Mouse (Mus musculus) liver, embryonic 11.5 days (tissue): ENCODE data around the gene Flywch1. TPM values are rescaled to one million over a fixed set of nuclear protein-coding genes. Genes with fewer than 3 reads are reported as not detected.
A peak's percentile ranks its signal among the peaks of the same experiment; 100 is the strongest.

Experiments
- ATAC-seq: fragments of 200-750 bp; cut with Nextera tagmentation; replicated peaks from 2 replicates; pipeline ENCODE4 v1.8.0; 2017; ENCODE audit warnings: moderate number of reproducible peaks, mild to moderate bottlenecking, moderate TSS enrichment, moderate library complexity; ENCODE audit not compliant: low FRiP score
- DNase-seq: peaks from one replicate; pipeline ENCODE4 v3.0.0-alpha.2; 2017; ENCODE audit warnings: low spot score
- H3K27ac ChIP-seq: fragments of 300-500 bp; sonication (generic); 2 replicates; pipeline ENCODE4 v1.5.1; 2014; ENCODE audit warnings: mild to moderate bottlenecking, low read depth, low read length, control low read depth
- H3K27me3 ChIP-seq: fragments of 300-500 bp; sonication (generic); replicated peaks from 2 replicates; pipeline ENCODE4 v1.6.1; 2014; ENCODE audit warnings: low read length, mixed read lengths; ENCODE audit not compliant: control insufficient read depth, insufficient read depth
- H3K36me3 ChIP-seq: fragments of 300-500 bp; sonication (generic); 2 replicates; pipeline ENCODE4 v1.6.1; 2014; ENCODE audit warnings: mild to moderate bottlenecking, low read length, moderate library complexity, mixed read lengths; ENCODE audit not compliant: control insufficient read depth, insufficient read depth
- H3K4me1 ChIP-seq: fragments of 300-500 bp; sonication (generic); replicated peaks from 2 replicates; pipeline ENCODE4 v1.6.1; 2014; ENCODE audit warnings: low read length, mixed read lengths; ENCODE audit not compliant: control insufficient read depth, insufficient read depth
- H3K4me2 ChIP-seq: fragments of 300-500 bp; sonication (generic); 2 replicates; pipeline ENCODE4 v1.6.1; 2014; ENCODE audit warnings: mild to moderate bottlenecking, control low read depth, moderate library complexity
- H3K4me3 ChIP-seq: fragments of 300-500 bp; sonication (generic); 2 replicates; pipeline ENCODE4 v1.5.1; 2014; ENCODE audit warnings: low read depth, low read length, control low read depth
- H3K9ac ChIP-seq: fragments of 300-500 bp; sonication (generic); 2 replicates; pipeline ENCODE4 v1.6.1; 2014; ENCODE audit warnings: low read depth, low read length, control low read depth
- H3K9me3 ChIP-seq: fragments of 300-500 bp; sonication (generic); 2 replicates; pipeline ENCODE4 v1.6.1; 2016; ENCODE audit warnings: low read length, inconsistent platforms, mixed read lengths; ENCODE audit not compliant: control insufficient read depth
- WGBS: fragments of 180-500 bp; shearing (Covaris S2); extraction: QIAGEN DNeasy Blood & Tissue Kit; methylation state at CpG from one replicate; pipeline ENCODE4 v1.1.7; 2014; 5-methylcytosine and 5-hydroxymethylcytosine counted together
- polyA plus RNA-seq: library from polyadenylated mRNA; unstranded; fragments of >200 nt; fragmentation: Nextera tagmentation; extraction: Ambion mirVana; gene quantifications from 2 replicates; pipeline ENCODE4 v1.2.1, GENCODE M21; 2014

The Flywch1 gene
- polyA plus RNA-seq, 1 experiment from 2014 or later = 39.1 TPM

- Histone ChIP-seq H3K4me3 (no peak overlapping the region), H3K4me2 (no peak overlapping the region), H3K27ac (no peak overlapping the region), H3K36me3 (no peaks in the 10 kb centered on the region), H3K27me3 (peaks cover 84% of the 10 kb centered on the region), H3K4me1 (peaks cover 28% of the 10 kb centered on the region), H3K9ac (no peak overlapping the region), H3K9me3 (no peaks in the 10 kb centered on the region)
- 25% methylated on average over 8 of the region's 8 CpGs for WGBS
- ATAC-seq = no peak
- no peak for DNase-seq
Observed at GRCm38 (mm10) chr17:23744076-23744475, 27.3 kb downstream of the Flywch1 start.

- Histone ChIP-seq H3K27me3 (peaks cover 89% of the 10 kb centered on the region), H3K36me3 (no peaks in the 10 kb centered on the region), H3K9me3 (no peaks in the 10 kb centered on the region), H3K4me2 (no peak overlapping the region), H3K9ac (no peak overlapping the region), H3K27ac (no peak overlapping the region), H3K4me1 (peaks cover 32% of the 10 kb centered on the region), H3K4me3 (peak overlapping the region; percentile 14; the same call in 1 of the 2 replicates)
- no peak for DNase-seq
- ATAC-seq = no peak
- WGBS = 57% methylated on average over 12 of the region's 12 CpGs
Observed at GRCm38 (mm10) chr17:23742941-23743340, 28.5 kb downstream of the Flywch1 start.

DNA sequence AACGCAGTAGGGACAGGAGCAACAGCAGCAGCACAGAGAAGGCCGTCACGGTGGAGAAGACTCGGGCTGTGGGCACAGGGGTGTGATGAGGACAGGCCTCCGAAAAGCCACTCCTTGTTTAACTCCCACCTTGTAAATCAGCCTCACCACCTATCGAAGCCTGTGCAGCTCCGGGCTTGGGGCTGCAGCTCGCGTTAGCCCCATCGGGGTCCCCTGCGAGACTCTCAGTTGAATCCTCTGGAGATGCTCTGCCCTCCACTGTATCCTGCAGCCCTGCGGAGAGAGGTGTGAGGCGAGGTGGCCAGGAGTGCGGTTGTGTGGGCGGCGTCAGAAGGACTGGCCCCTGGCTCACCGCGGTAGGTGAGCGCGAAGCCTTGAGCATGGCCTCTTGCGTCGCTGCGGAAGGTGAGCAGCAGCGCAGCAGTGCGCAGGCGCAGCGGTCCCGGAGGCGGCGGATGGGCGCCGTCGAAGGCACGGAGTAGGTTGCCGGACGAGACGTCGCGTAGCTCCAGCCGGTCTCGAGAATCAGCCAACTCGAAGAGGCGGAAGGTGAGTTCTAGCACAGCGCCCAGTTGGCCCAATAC is 29.1 kb downstream of the Flywch1 start:
- DNase-seq = no peak
- no peak for ATAC-seq
- Histone ChIP-seq H3K27ac (no peak overlapping the region), H3K9ac (no peak overlapping the region), H3K4me3 (peak overlapping the region; percentile 14), H3K9me3 (no peaks in the 10 kb centered on the region), H3K4me2 (peak overlapping the region; percentile 45), H3K27me3 (peaks cover 89% of the 10 kb centered on the region), H3K4me1 (peaks cover 32% of the 10 kb centered on the region), H3K36me3 (no peaks in the 10 kb centered on the region)
- WGBS = 9% methylated on average over 44 of the region's 44 CpGs

GRCm38 (mm10) chr17:23741359-23742209 is 29.8 kb downstream of the Flywch1 start:
- H3K9ac ChIP-seq = no peak overlapping the region
- H3K4me3 ChIP-seq = peak overlapping the region; percentile 14; the same call in 1 of the 2 replicates
- WGBS = 45% methylated on average over 38 of the region's 38 CpGs
- H3K36me3 ChIP-seq = no peaks in the 10 kb centered on the region
- no peaks in the 10 kb centered on the region for H3K9me3 ChIP-seq
- H3K27me3 ChIP-seq = peaks cover 84% of the 10 kb centered on the region
- peak overlapping the region; percentile 45 for H3K4me2 ChIP-seq
- ATAC-seq (no peak), DNase-seq (no peak)
- H3K4me1 ChIP-seq = peaks cover 32% of the 10 kb centered on the region
- no peak overlapping the region for H3K27ac ChIP-seq

- Histone ChIP-seq H3K27ac (no peak within 1 kb of the TSS; the same call in 1 of the 2 replicates), H3K4me1 (peaks cover 24% of the 10 kb centered on the region)
Observed at GRCm38 (mm10) chr17:23740598-23741021, 30.8 kb downstream of the Flywch1 start, which contains the start of gene Paqr4. TSS of gene Paqr4 (minus strand) at chr17:23740867.

GRCm38 (mm10) chr17:23740136-23740584 is 31.2 kb downstream of the Flywch1 start:
- Histone ChIP-seq H3K4me1 (peaks cover 21% of the 10 kb centered on the region), H3K27me3 (peaks cover 69% of the 10 kb centered on the region), H3K4me2 (peak overlapping the region; percentile 100), H3K4me3 (peak overlapping the region; percentile 70), H3K9me3 (no peaks in the 10 kb centered on the region), H3K27ac (no peak overlapping the region; the same call in 1 of the 2 replicates), H3K9ac (peak overlapping the region; percentile 70), H3K36me3 (peaks cover 3% of the 10 kb centered on the region; the same call in 1 of the 2 replicates)
- 1% methylated on average over 46 of the region's 46 CpGs for WGBS
- DNase-seq (peak; percentile 87), ATAC-seq (peak; percentile 86)

More at GRCm38 (mm10) chr17:23740598-23741021, 30.8 kb downstream of the Flywch1 start, which contains the start of gene Paqr4:
- ATAC-seq = peak; percentile 80
- peaks cover 3% of the 10 kb centered on the region; the same call in 1 of the 2 replicates for H3K36me3 ChIP-seq
- peak within 1 kb of the TSS; percentile 70 for H3K4me3 ChIP-seq
- no peak for DNase-seq
- peaks cover 74% of the 10 kb centered on the region for H3K27me3 ChIP-seq
- peak within 1 kb of the TSS; percentile 100 for H3K4me2 ChIP-seq
- WGBS = 5% methylated on average over 13 of the region's 13 CpGs
- H3K9me3 ChIP-seq = no peaks in the 10 kb centered on the region
- peak within 1 kb of the TSS; percentile 70 for H3K9ac ChIP-seq

DNA sequence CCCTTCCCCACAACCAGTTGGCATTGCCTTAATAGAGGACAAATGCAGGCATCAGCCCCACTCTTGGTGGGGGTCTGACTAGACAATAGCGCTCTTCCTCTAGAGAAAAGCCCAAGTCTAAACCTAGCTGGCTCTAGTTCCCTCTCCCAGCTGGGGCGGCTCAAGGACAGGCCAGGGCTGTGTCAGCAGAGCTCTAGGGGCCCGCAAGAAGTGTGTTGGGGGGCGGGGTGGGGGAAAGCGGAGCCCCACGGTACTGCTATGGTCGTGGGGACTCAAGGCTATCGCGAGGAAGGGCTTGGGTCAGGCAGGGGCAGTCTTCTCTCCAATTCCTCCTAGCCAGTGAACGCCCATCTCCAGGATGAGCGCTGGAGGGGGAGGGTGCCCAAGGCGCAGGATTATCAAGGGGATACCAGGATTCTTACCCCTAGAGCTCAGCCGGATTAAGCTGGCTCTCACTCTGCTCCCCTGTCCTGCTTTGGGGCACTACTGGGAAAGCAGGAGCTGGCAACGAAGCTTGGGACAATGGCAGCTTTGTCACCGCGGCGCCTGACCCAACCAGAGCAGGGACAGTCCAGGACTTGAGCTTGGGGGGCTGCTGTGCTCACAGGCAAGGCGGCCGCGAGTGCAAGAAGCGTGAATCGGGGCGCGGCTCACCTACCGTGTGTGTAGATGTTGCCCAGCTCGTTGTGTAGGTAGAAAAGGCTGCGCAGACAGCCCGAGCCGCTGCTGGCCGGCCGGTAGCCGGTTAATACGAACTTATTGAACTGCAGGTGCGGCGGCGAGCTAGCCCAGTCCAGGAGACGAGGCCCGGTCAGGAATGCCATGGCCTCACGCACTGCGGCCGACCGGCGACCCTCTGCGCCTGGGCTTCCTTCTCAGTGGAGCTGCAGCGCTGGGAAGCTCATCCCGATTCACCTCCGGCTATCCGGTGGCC is 31.9 kb downstream of the Flywch1 start:
- H3K9me3 ChIP-seq = no peaks in the 10 kb centered on the region
- 2% methylated on average over 48 of the region's 48 CpGs for WGBS
- H3K36me3 ChIP-seq = peaks cover 3% of the 10 kb centered on the region; the same call in 1 of the 2 replicates
- H3K4me2 ChIP-seq = peak overlapping the region; percentile 100
- peak overlapping the region; percentile 70 for H3K9ac ChIP-seq
- peak; percentile 18 for ATAC-seq
- H3K4me1 ChIP-seq = peaks cover 19% of the 10 kb centered on the region
- H3K27me3 ChIP-seq = peaks cover 62% of the 10 kb centered on the region
- no peak overlapping the region; the same call in 1 of the 2 replicates for H3K27ac ChIP-seq
- peak overlapping the region; percentile 70 for H3K4me3 ChIP-seq
- no peak for DNase-seq

GRCm38 (mm10) chr17:23738836-23739201 is 32.6 kb downstream of the Flywch1 start:
- ATAC-seq (no peak), DNase-seq (no peak)
- Histone ChIP-seq H3K4me1 (peaks cover 19% of the 10 kb centered on the region), H3K27me3 (peaks cover 56% of the 10 kb centered on the region), H3K36me3 (peaks cover 6% of the 10 kb centered on the region), H3K9ac (no peak overlapping the region), H3K9me3 (no peaks in the 10 kb centered on the region), H3K4me3 (peak overlapping the region; percentile 70), H3K27ac (no peak overlapping the region), H3K4me2 (peak overlapping the region; percentile 100)
- WGBS = 29% methylated on average over 2 of the region's 2 CpGs
